Mouse (Mus musculus): ENCODE results near the gene Sephs2.

- TF ChIP-seq TAL1 (IDR thresholded peaks at IDR 0.05; ENCODE audit: low read length): no peak
- TF ChIP-seq GATA1 (IDR thresholded peaks at IDR 0.05; ENCODE audit: low read length): no peak
Observed at GRCm38 (mm10) chr7:127233765-127234164, 40.1 kb downstream of the Sephs2 start.
